Mouse (Mus musculus): ENCODE data around the gene Rimbp3.

- no peak for TF ChIP-seq CTCF (IDR thresholded peaks at IDR 0.05; ENCODE audit: borderline replicate concordance, extremely low read depth, insufficient read depth, insufficient read length)
- no peak for TF ChIP-seq POLR2A (IDR thresholded peaks at IDR 0.05; ENCODE audit: borderline replicate concordance, extremely low read depth, insufficient read depth, insufficient read length, poor library complexity, severe bottlenecking)
These were observed 43.8 kb downstream of the Rimbp3 start for GRCm38 (mm10) chr16:17252086-17252726.

Data from brain, embryonic 14.5 days (tissue).